Mouse (Mus musculus) stomach, postnatal 0 days (tissue): ENCODE measurements around the gene Ehbp1.

Source experiments
- CTCF ChIP-seq: IDR thresholded peaks from 2 replicates; pipeline ENCODE4 v1.5.1; 2016; ENCODE audit warnings: antibody characterized with exemption, low read depth, mild to moderate bottlenecking, moderate library complexity
- EP300 ChIP-seq: optimal IDR thresholded peaks from 2 replicates; pipeline ENCODE3; 2016; ENCODE audit warnings: antibody characterized with exemption

DNA sequence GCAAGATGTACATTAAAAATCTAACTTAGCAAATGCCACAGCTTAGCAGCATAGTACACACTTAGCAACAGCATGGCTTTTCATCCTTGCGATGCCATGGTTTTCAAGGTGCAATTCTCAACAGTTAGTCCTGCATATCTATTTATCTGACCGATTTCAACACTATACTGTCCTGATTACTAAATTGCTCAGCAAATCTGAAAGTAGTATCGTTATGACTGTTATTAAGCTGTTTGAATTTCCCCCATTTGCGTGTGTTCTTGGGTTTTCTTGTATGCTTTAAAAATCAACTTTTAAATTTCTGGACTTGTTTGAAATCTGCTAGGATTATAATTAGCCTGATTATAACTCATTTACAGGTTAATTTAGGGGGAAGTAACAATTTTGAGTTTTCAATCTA, 184.2 kb downstream of the Ehbp1 start:
- TF ChIP-seq CTCF (no peak), EP300 (no peak)
